Mouse (Mus musculus) stomach, embryonic 15.5 days (tissue): ENCODE data around the gene Ccl26. TPM values are rescaled to one million over a fixed set of nuclear protein-coding genes. Genes with fewer than 3 reads are reported as not detected.
"Not testable (repeated sequence)": the region's sequence is repeated elsewhere in the genome, so short reads cannot be mapped to it uniquely, and the experiment has no call there.

Source experiments
- ATAC-seq: fragments of 200-750 bp; cut with Nextera tagmentation; 2 replicates; pipeline ENCODE4 v1.8.0; 2017; ENCODE audit warnings: low read depth, moderate number of reproducible peaks, moderate TSS enrichment; ENCODE audit not compliant: insufficient read depth, low FRiP score
- H3K27ac ChIP-seq: fragments of 300-500 bp; sonication (generic); 2 replicates; pipeline ENCODE4 v1.5.1; 2015; ENCODE audit warnings: mild to moderate bottlenecking, inconsistent platforms
- H3K27me3 ChIP-seq: fragments of 300-500 bp; sonication (generic); replicated peaks from 2 replicates; pipeline ENCODE4 v1.6.1; 2015; ENCODE audit warnings: inconsistent platforms
- H3K36me3 ChIP-seq: fragments of 300-500 bp; sonication (generic); 2 replicates; pipeline ENCODE4 v1.6.1; 2015; ENCODE audit warnings: inconsistent platforms
- H3K4me1 ChIP-seq: fragments of 300-500 bp; sonication (generic); 2 replicates; pipeline ENCODE4 v1.6.1; 2015; ENCODE audit warnings: inconsistent platforms
- H3K4me2 ChIP-seq: fragments of 300-500 bp; sonication (generic); 2 replicates; pipeline ENCODE4 v1.6.1; 2015; ENCODE audit warnings: mild to moderate bottlenecking, inconsistent platforms
- H3K4me3 ChIP-seq: fragments of 300-500 bp; sonication (generic); replicated peaks from 2 replicates; pipeline ENCODE4 v1.5.1; 2015; ENCODE audit warnings: inconsistent platforms
- H3K9ac ChIP-seq: fragments of 300-500 bp; sonication (generic); 2 replicates; pipeline ENCODE4 v1.6.1; 2015; ENCODE audit warnings: inconsistent platforms
- H3K9me3 ChIP-seq: fragments of 300-500 bp; sonication (generic); 2 replicates; pipeline ENCODE4 v1.6.1; 2016; ENCODE audit warnings: inconsistent platforms
- WGBS: fragments of 180-500 bp; shearing (Covaris S2); methylation state at CpG from one replicate; pipeline ENCODE4 v1.1.7; 2015; 5-methylcytosine and 5-hydroxymethylcytosine counted together
- polyA plus RNA-seq: library from polyadenylated mRNA; unstranded; fragments of >200 nt; fragmentation: Nextera tagmentation; extraction: Ambion mirVana; gene quantifications from 2 replicates; pipeline ENCODE4 v1.2.1, GENCODE M21; 2015

The Ccl26 gene
- polyA plus RNA-seq: not detected in 2 replicates

DNA sequence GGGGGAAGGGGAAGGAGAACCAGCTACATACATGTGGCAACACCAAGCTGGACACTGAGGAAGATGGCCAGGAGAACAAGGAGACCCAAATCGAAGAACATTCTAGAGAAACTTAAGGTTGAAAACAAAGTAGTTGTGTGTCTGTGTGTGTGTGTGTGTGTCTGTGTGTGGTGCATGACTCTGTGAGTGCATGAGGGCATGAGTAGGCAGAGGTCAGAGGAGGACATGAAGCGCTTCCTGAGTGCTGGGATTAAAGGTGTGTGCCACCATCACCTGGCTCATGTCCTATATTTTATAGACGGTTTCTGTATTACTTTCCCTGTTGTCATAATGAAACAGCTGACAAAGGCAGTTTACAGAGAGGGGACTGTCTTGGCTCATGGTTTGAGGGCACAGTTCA, at the start of gene Ccl26:
Gene Ccl26 (minus strand): TSS at position 101 of the 400 bp plus-strand sequence.
- no peaks in the 10 kb centered on the region for H3K4me1 ChIP-seq
- no peak within 1 kb of the TSS for H3K4me3 ChIP-seq
- no peak within 1 kb of the TSS for H3K4me2 ChIP-seq
- H3K27me3 ChIP-seq: no peaks in the 10 kb centered on the region
- H3K27ac ChIP-seq: no peak within 1 kb of the TSS
- ATAC-seq: no peak
- no peaks in the 10 kb centered on the region for H3K9me3 ChIP-seq
- no peaks in the 10 kb centered on the region for H3K36me3 ChIP-seq
- WGBS: 82% methylated on average over 3 of the region's 3 CpGs
- H3K9ac ChIP-seq: no peak within 1 kb of the TSS

DNA sequence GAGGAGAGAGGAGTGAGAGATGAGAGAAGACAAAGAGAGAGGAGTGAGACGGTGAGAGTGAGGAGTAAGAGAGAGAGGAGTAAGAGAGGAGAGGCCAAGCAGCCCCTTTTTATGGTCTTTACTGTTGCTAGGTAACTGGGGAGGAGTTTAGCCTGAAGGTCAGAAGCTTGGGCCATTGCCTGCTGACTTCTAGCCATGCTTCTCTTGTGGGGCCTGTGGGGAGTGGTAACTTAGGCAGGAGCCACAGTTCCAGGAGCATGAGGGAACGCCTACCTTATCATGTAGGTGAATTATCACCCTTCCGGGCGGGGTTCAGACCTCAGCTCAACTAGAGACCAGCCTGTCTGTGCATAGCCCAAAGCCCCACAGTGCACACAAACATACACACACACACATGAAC, 46.4 kb upstream of the Ccl26 start:
- Histone ChIP-seq H3K4me2 (no peak overlapping the region), H3K36me3 (no peaks in the 10 kb centered on the region), H3K27me3 (no peaks in the 10 kb centered on the region), H3K27ac (no peak overlapping the region), H3K9ac (no peak overlapping the region), H3K4me3 (no peak overlapping the region), H3K9me3 (no peaks in the 10 kb centered on the region), H3K4me1 (no peaks in the 10 kb centered on the region)
- WGBS: 66% methylated on average over 4 of the region's 4 CpGs
- ATAC-seq: no peak

GRCm38 (mm10) chr5:135607581-135607980, 44.2 kb upstream of the Ccl26 start:
- Histone ChIP-seq H3K9ac (no peak overlapping the region), H3K4me2 (no peak overlapping the region), H3K27ac (no peak overlapping the region), H3K4me1 (no peaks in the 10 kb centered on the region), H3K36me3 (no peaks in the 10 kb centered on the region), H3K4me3 (no peak overlapping the region), H3K27me3 (no peaks in the 10 kb centered on the region), H3K9me3 (no peaks in the 10 kb centered on the region)
- ATAC-seq: no peak
- 31% methylated on average over 1 of the region's 1 CpGs for WGBS

DNA sequence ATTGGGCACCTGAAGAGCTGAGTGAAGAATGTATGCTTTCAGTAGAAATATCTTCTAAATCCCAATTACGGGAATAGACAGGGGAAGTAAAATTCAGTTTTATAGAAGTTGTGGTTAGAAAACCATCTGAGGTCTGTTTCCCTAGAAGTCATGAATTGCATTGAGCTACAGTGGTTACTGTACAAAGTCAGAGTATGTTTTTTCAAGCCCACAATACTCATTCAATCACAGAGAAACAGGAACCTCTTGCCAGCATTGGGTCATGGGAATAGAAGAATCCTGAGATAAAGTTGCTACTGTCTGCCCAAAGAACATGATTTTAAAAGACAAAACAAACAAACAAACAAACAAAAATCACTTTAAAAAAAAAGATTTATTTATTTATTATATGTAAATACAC, 43.3 kb upstream of the Ccl26 start:
- not testable (repeated sequence) for H3K4me1 ChIP-seq, H3K4me2 ChIP-seq, H3K27me3 ChIP-seq, ATAC-seq, H3K27ac ChIP-seq, H3K4me3 ChIP-seq, H3K9me3 ChIP-seq, H3K36me3 ChIP-seq, H3K9ac ChIP-seq
- no CpG with 5 or more reads among the region's 1 CpGs for WGBS

DNA sequence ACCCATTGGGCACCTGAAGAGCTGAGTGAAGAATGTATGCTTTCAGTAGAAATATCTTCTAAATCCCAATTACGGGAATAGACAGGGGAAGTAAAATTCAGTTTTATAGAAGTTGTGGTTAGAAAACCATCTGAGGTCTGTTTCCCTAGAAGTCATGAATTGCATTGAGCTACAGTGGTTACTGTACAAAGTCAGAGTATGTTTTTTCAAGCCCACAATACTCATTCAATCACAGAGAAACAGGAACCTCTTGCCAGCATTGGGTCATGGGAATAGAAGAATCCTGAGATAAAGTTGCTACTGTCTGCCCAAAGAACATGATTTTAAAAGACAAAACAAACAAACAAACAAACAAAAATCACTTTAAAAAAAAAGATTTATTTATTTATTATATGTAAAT, 41.3 kb upstream of the Ccl26 start:
- not testable (repeated sequence) for H3K27me3 ChIP-seq, H3K27ac ChIP-seq, H3K4me1 ChIP-seq, ATAC-seq, H3K4me3 ChIP-seq, H3K36me3 ChIP-seq, H3K9ac ChIP-seq, H3K9me3 ChIP-seq, H3K4me2 ChIP-seq
- no CpG with 5 or more reads among the region's 1 CpGs for WGBS

GRCm38 (mm10) chr5:135589996-135590784, 26.8 kb upstream of the Ccl26 start:
- 79% methylated on average over 12 of the region's 12 CpGs for WGBS
- Histone ChIP-seq H3K4me2 (no peak overlapping the region), H3K4me3 (no peak overlapping the region), H3K9me3 (no peaks in the 10 kb centered on the region), H3K4me1 (no peaks in the 10 kb centered on the region), H3K36me3 (no peaks in the 10 kb centered on the region), H3K9ac (no peak overlapping the region), H3K27me3 (no peaks in the 10 kb centered on the region), H3K27ac (no peak overlapping the region)
- ATAC-seq: no peak

- H3K27me3 ChIP-seq: no peaks in the 10 kb centered on the region
- no peaks in the 10 kb centered on the region for H3K9me3 ChIP-seq
- no peak overlapping the region for H3K27ac ChIP-seq
- H3K36me3 ChIP-seq: no peaks in the 10 kb centered on the region
- WGBS: 77% methylated on average over 4 of the region's 4 CpGs
- ATAC-seq: no peak
- H3K4me2 ChIP-seq: no peak overlapping the region
- H3K4me1 ChIP-seq: no peaks in the 10 kb centered on the region
- no peak overlapping the region for H3K9ac ChIP-seq
- H3K4me3 ChIP-seq: no peak overlapping the region
Measured at GRCm38 (mm10) chr5:135587764-135588163, 24.4 kb upstream of the Ccl26 start.

GRCm38 (mm10) chr5:135585691-135586090, 22.3 kb upstream of the Ccl26 start:
- WGBS: 85% methylated on average over 8 of the region's 8 CpGs
- Histone ChIP-seq H3K27ac (no peak overlapping the region), H3K4me1 (no peaks in the 10 kb centered on the region)

DNA sequence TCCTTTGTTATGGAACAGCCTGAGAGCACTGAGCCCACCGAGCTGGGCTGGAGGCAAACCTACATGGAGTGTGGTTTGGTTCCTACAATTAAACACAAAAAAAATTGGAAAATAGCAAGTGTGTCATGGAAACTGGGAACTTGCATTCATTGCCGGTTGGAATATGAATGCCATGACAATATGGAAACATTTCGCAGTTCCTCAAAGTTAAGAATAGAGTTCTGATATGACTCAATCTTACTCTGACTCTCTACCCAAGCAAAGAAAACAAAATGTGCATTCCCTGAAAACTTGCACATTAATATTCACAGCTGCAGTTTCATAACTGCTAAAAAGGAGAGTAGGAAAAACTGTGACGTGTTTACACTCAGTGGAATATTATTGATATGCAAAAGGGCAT, 19.0 kb upstream of the Ccl26 start:
- Histone ChIP-seq H3K36me3 (no peaks in the 10 kb centered on the region), H3K9me3 (no peaks in the 10 kb centered on the region), H3K27ac (no peak overlapping the region), H3K9ac (no peak overlapping the region), H3K4me1 (no peaks in the 10 kb centered on the region), H3K27me3 (no peaks in the 10 kb centered on the region), H3K4me2 (no peak overlapping the region), H3K4me3 (no peak overlapping the region)
- WGBS: 79% methylated on average over 4 of the region's 4 CpGs
- ATAC-seq: no peak

More at GRCm38 (mm10) chr5:135585691-135586090, 22.3 kb upstream of the Ccl26 start:
- Histone ChIP-seq H3K4me3 (no peak overlapping the region), H3K9me3 (no peaks in the 10 kb centered on the region), H3K4me2 (no peak overlapping the region), H3K36me3 (no peaks in the 10 kb centered on the region), H3K27me3 (no peaks in the 10 kb centered on the region), H3K9ac (no peak overlapping the region)
- no peak for ATAC-seq

GRCm38 (mm10) chr5:135579331-135579751, 16.0 kb upstream of the Ccl26 start:
- H3K4me2 ChIP-seq: no peak overlapping the region
- H3K4me1 ChIP-seq: no peaks in the 10 kb centered on the region
- H3K4me3 ChIP-seq: no peak overlapping the region
- H3K27ac ChIP-seq: no peak overlapping the region
- 82% methylated on average over 10 of the region's 10 CpGs for WGBS
- no peaks in the 10 kb centered on the region for H3K36me3 ChIP-seq
- ATAC-seq: no peak
- no peak overlapping the region for H3K9ac ChIP-seq
- no peaks in the 10 kb centered on the region for H3K27me3 ChIP-seq
- no peaks in the 10 kb centered on the region for H3K9me3 ChIP-seq

- H3K4me3 ChIP-seq: no peak overlapping the region
- no peak for ATAC-seq
- H3K9ac ChIP-seq: no peak overlapping the region
- 56% methylated on average over 4 of the region's 4 CpGs for WGBS
- H3K27me3 ChIP-seq: no peaks in the 10 kb centered on the region
- no peaks in the 10 kb centered on the region for H3K36me3 ChIP-seq
- H3K4me1 ChIP-seq: no peaks in the 10 kb centered on the region
- H3K4me2 ChIP-seq: no peak overlapping the region
- no peak overlapping the region for H3K27ac ChIP-seq
- H3K9me3 ChIP-seq: no peaks in the 10 kb centered on the region
Measured at GRCm38 (mm10) chr5:135576055-135576454, 12.7 kb upstream of the Ccl26 start.

DNA sequence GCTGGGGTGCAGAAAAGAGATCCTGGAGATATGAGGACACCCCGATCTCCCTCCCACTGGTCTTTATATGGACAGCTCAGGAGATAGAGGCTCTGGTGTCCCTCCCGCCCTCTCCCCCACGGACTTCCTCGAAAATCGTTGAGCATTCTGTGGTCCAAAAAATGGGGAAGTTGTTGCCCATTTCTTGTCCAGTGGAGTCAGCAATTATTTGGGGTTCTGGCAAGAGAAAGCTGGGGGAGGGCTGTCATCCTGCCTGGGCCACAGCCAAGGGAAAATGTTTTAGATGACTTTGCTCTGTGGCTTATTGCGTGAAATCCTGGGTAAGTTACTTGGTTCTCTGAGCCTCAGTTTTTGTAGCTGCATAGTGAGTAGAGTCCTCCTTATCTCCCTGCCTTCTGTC, 9.6 kb upstream of the Ccl26 start, which contains the start of gene Ccl24:
Gene Ccl24 (minus strand): TSS at position 44 of the 400 bp plus-strand sequence.
- no peaks in the 10 kb centered on the region for H3K9me3 ChIP-seq
- no peaks in the 10 kb centered on the region for H3K27me3 ChIP-seq
- no peak within 1 kb of the TSS for H3K4me2 ChIP-seq
- no peaks in the 10 kb centered on the region for H3K4me1 ChIP-seq
- H3K9ac ChIP-seq: no peak within 1 kb of the TSS
- no peak for ATAC-seq
- no peaks in the 10 kb centered on the region for H3K36me3 ChIP-seq
- WGBS: 82% methylated on average over 6 of the region's 6 CpGs
- no peak within 1 kb of the TSS for H3K4me3 ChIP-seq
- no peak within 1 kb of the TSS for H3K27ac ChIP-seq
